Mouse (Mus musculus) heart, adult 2 months (tissue): ENCODE results near the gene Ano10. TPM values are rescaled to one million over a fixed set of nuclear protein-coding genes. Genes with fewer than 3 reads are reported as not detected.

Experiments used
- DNase-seq, 2 experiments: peaks; one replicate each; pipeline ENCODE4 v3.0.0; 2021
- H3K27ac ChIP-seq: fragments of 200-600 bp; 2 replicates; pipeline ENCODE4 v1.8.1; 2022
- H3K27me3 ChIP-seq: fragments of 200-500 bp; 2 replicates; pipeline ENCODE4 v1.6.1; 2012; ENCODE audit warnings: mild to moderate bottlenecking, low read length, inconsistent platforms, mixed read lengths; ENCODE audit not compliant: control insufficient read depth, insufficient read depth
- H3K36me3 ChIP-seq: fragments of 200-500 bp; 2 replicates; pipeline ENCODE4 v1.6.1; 2012; ENCODE audit warnings: low read length, inconsistent platforms; ENCODE audit not compliant: control insufficient read depth, insufficient read depth
- H3K4me1 ChIP-seq: fragments of 200-500 bp; 2 replicates; pipeline ENCODE4 v1.6.1; 2011; ENCODE audit warnings: low read length; ENCODE audit not compliant: control insufficient read depth, insufficient read depth
- H3K4me3 ChIP-seq: fragments of 200-600 bp; 2 replicates; pipeline ENCODE4 v1.8.1; 2022
- H3K79me2 ChIP-seq: fragments of 200-500 bp; replicated peaks from 2 replicates; pipeline ENCODE4 v1.6.1; 2012; ENCODE audit warnings: mild to moderate bottlenecking, inconsistent platforms, low read length, moderate library complexity, mixed read lengths; ENCODE audit not compliant: control insufficient read depth, insufficient read depth
- H3K9ac ChIP-seq: fragments of 200-500 bp; 2 replicates; pipeline ENCODE4 v1.6.1; 2012; ENCODE audit warnings: low read depth, mild to moderate bottlenecking, control low read depth, inconsistent platforms, low read length, mixed read lengths
- CTCF ChIP-seq: fragments of 200-600 bp; IDR thresholded peaks from 2 replicates; pipeline ENCODE4 v1.8.1; 2022; ENCODE audit warnings: antibody characterized with exemption, mild to moderate bottlenecking, moderate library complexity
- EP300 ChIP-seq: fragments of 200-500 bp; IDR thresholded peaks from 2 replicates; pipeline ENCODE4 v1.6.1; 2011; ENCODE audit warnings: low read depth, low read length, control low read depth; ENCODE audit not compliant: insufficient read depth
- POLR2A ChIP-seq: fragments of 200-500 bp; IDR thresholded peaks from 2 replicates; pipeline ENCODE4 v1.6.1; 2011; ENCODE audit warnings: mild to moderate bottlenecking, low read depth, low read length, control low read depth; ENCODE audit not compliant: insufficient read depth
- WGBS: fragments of 180-500 bp; shearing (Covaris S2); methylation state at CpG from one replicate; pipeline ENCODE4 v1.1.7; 2018; 5-methylcytosine and 5-hydroxymethylcytosine counted together
- intact Hi-C: fragments of 180-260 bp; cut with DNase I; formaldehyde crosslinking; loops from one replicate; pipeline ENCODE4 v1.15.1; 2025
- polyA plus RNA-seq: library from polyadenylated mRNA; depleted of rRNA; stranded (reverse); fragments of >200 nt; gene quantifications from 2 replicates; pipeline ENCODE4 v1.2.3, GENCODE M21; 2012
- total RNA-seq, 2 experiments: library from RNA; stranded (reverse); gene quantifications; 2 replicates each; pipeline ENCODE4 v1.2.3; 2021

Ano10 gene
- total and polyA plus RNA-seq, 3 experiments = 167 to 214 (median 180) TPM

DNA sequence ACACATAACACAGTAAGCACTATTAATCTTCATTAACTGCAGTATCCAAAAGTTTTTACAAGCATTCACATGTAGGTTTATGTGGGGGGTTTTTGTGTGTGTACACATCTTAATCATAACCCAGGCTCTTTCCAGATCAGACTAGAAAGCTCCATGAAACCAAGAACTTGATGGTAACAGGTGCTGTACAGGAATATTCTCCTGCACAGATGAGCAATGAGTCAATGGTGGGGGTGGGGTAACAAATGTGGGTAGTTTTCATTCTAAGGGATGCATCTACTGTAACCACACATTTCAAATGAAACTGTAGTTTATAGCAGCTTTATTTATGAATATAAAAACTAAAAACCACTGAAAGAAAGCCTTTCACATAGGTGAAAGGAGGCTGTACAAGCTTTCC is 79.1 kb downstream of the Ano10 start:
- no peaks in the 10 kb centered on the region for H3K36me3 ChIP-seq
- H3K4me1 ChIP-seq = peaks cover 3% of the 10 kb centered on the region; the same call in 1 of the 2 replicates
- H3K79me2 ChIP-seq = no peaks in the 10 kb centered on the region
- H3K9ac ChIP-seq = no peak overlapping the region
- H3K27me3 ChIP-seq = no peaks in the 10 kb centered on the region
- TF ChIP-seq EP300 (no peak), CTCF (no peak), POLR2A (no peak)
- no peak for DNase-seq
- intact Hi-C loops = no loop called here
- no peak overlapping the region for H3K27ac ChIP-seq
- H3K4me3 ChIP-seq = no peak overlapping the region

DNA sequence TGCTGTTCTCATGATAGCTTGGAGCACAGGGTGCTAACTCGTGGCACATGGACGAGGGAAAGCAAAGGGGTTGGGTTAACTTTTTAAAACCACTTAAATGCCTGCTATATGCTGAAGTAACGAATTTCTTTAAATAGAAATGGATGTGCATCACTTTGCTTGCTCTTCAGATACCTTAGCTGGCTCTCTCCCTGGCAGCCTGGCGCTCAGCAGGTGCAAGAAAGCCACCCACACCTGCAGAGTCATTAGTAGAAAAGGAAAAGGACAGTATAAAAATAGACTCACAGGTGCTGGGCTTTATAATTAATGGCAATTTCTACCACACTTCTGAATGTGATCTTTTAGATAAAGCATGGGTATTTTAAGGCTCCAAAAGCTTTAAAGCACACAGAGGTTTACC is 85.9 kb downstream of the Ano10 start:
- no peaks in the 10 kb centered on the region for H3K27me3 ChIP-seq
- 84% methylated on average over 4 of the region's 4 CpGs for WGBS
- no peak overlapping the region for H3K27ac ChIP-seq
- no peak overlapping the region for H3K4me3 ChIP-seq
- no peak overlapping the region for H3K9ac ChIP-seq
- peaks cover 5% of the 10 kb centered on the region for H3K4me1 ChIP-seq
- no peaks in the 10 kb centered on the region for H3K36me3 ChIP-seq
- intact Hi-C loops = no loop called here
- DNase-seq = no peak
- no peaks in the 10 kb centered on the region for H3K79me2 ChIP-seq
- TF ChIP-seq EP300 (no peak), CTCF (no peak), POLR2A (no peak)

DNA sequence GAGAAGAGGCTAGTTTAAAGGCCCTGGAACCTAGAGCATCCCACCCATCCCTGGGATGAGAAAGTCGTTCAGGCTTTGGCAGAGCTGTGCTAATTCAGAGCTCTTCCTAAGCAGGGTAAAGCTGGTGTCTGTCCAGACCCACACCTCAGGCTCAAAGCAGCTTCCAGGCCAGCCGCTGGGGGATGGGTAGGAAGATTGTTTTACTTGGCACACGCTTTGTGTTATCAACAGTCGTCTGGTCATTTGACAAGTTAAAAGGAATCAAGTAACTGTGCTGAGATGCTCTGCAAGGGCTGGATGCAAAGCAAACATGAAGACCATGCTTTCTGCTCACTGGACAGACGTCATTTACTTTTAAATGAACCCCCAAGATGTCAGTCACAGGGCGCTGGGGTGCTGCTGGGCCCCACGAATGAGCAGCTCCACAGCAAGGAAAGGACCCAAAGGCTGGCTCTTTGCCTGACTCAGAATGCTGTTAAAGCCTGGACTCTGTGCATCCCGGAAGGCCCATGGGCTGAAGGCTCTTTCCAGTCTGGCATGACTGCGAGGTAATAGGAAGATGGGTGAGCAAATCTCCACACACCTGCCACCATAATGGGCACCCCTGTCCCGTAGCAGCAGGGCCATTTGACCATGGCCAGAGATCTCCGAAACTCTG is 88.6 kb downstream of the Ano10 start:
- Histone ChIP-seq H3K27ac (no peak overlapping the region; the same call in 1 of the 2 replicates), H3K36me3 (no peaks in the 10 kb centered on the region), H3K79me2 (no peaks in the 10 kb centered on the region), H3K4me1 (peaks cover 5% of the 10 kb centered on the region), H3K27me3 (no peaks in the 10 kb centered on the region), H3K4me3 (no peak overlapping the region), H3K9ac (no peak overlapping the region)
- intact Hi-C loops = no loop called here
- WGBS = 34% methylated on average over 11 of the region's 11 CpGs
- TF ChIP-seq POLR2A (no peak), CTCF (no peak), EP300 (no peak)
- peak; percentile 39 to 41 for DNase-seq

DNA sequence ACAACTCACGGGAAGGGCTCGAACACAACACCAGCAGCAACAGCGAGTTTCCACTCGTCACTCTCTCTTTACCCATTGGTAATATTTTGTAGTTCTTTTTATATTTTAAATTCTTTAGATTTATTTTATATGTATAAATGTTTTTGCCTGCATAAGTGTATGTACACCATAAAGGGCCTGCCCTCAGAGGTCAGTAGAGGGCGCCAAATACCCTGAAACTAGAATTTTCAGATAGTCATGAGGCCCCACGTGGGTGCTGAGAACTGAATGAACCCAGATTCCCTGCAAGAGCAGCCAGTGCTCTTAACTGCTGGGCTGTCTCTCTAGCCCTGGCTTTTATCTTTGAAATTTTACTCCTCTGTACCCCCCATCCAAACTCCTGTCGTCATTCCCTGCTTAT is 89.7 kb downstream of the Ano10 start:
- DNase-seq = no peak
- H3K27ac ChIP-seq = no peak overlapping the region
- TF ChIP-seq POLR2A (no peak), CTCF (peak; percentile 58), EP300 (no peak)
- peaks cover 6% of the 10 kb centered on the region for H3K4me1 ChIP-seq
- WGBS = 85% methylated on average over 7 of the region's 7 CpGs
- intact Hi-C loops = no loop called here
- H3K9ac ChIP-seq = no peak overlapping the region
- H3K4me3 ChIP-seq = no peak overlapping the region
- no peaks in the 10 kb centered on the region for H3K79me2 ChIP-seq
- no peaks in the 10 kb centered on the region for H3K27me3 ChIP-seq
- H3K36me3 ChIP-seq = no peaks in the 10 kb centered on the region

DNA sequence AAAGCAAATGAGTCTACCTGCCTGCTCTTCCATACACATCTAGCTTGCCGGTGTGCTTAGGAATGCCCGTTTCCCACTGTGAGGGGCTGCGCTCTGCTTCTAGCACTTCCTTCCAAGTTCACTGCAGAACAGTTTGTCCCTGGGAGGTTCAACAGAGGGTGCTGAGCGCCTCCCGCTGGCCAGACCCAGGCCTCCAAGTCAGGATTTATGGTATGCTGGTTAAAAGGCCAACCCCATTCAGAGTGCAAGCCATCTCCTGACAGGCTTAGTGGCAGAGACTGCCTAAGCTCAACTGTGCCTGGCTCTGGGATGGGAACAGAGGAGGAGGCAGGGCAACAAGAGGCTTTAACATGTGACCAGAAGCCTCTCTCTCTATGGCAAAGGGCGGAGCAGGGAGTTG is 95.0 kb downstream of the Ano10 start:
- 36% methylated on average over 6 of the region's 6 CpGs for whole genome bisulfite sequencing
- Histone ChIP-seq H3K4me3 (no peak overlapping the region), H3K4me1 (peaks cover 20% of the 10 kb centered on the region), H3K27me3 (no peaks in the 10 kb centered on the region), H3K9ac (0 out of 2 replicates have a peak overlapping the region, but pooled peaks have one; percentile 10), H3K79me2 (no peaks in the 10 kb centered on the region), H3K27ac (peak overlapping the region; percentile 91), H3K36me3 (no peaks in the 10 kb centered on the region; the same call in 1 of the 2 replicates)
- intact Hi-C loops = loop anchor here (1.0 to 2.0 kb wide), 2 partner anchors 78 to 181 kb away; no protein-coding TSS in a partner anchor
- TF ChIP-seq POLR2A (peak; percentile 65), EP300 (peak; percentile 94), CTCF (peak; percentile 89)
- peak; percentile 87 to 88 for DNase-seq

DNA sequence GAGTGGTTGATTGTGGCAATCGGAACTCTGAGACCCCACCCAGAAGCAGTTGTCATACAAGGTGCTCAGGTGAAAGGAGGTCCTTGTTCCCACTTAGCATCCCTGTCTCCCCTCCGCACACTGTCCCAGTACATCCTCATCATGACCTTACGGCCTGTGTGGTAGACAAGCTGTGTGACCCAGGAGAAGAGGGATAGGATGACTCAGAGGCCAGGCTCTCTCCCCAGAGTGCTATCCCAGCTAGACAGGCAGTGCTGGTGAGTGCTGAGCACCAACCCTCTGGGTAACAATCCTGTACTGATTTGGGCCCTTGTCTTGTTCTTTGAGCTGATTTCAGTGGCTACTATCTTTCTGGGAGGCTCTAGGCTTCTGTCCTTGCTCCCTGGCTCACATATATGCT is 95.6 kb downstream of the Ano10 start:
- Histone ChIP-seq H3K36me3 (no peaks in the 10 kb centered on the region; the same call in 1 of the 2 replicates), H3K4me1 (peaks cover 20% of the 10 kb centered on the region), H3K9ac (no peak overlapping the region), H3K79me2 (no peaks in the 10 kb centered on the region), H3K4me3 (no peak overlapping the region), H3K27me3 (no peaks in the 10 kb centered on the region), H3K27ac (peak overlapping the region; percentile 91)
- intact Hi-C loops = loop anchor here (1.0 to 2.0 kb wide), 2 partner anchors 78 to 180 kb away; no protein-coding TSS in a partner anchor
- WGBS = 82% methylated on average over 3 of the region's 3 CpGs
- DNase-seq = no peak
- TF ChIP-seq POLR2A (no peak), CTCF (no peak), EP300 (no peak)
